Mouse (Mus musculus) cerebellum, adult (tissue): ENCODE measurements around the gene Plvap.
"Not testable (repeated sequence)": the region's sequence is repeated elsewhere in the genome, so short reads cannot be mapped to it uniquely, and the experiment has no call there.

ENCODE experiments used
- ATAC-seq: cut with Nextera tagmentation; 2 replicates; pipeline ENCODE4 v1.9.2; 2017; ENCODE audit warnings: mild to moderate bottlenecking, moderate library complexity, mixed read lengths; ENCODE audit not compliant: insufficient number of reproducible peaks, low FRiP score, low TSS enrichment

The Plvap gene

DNA sequence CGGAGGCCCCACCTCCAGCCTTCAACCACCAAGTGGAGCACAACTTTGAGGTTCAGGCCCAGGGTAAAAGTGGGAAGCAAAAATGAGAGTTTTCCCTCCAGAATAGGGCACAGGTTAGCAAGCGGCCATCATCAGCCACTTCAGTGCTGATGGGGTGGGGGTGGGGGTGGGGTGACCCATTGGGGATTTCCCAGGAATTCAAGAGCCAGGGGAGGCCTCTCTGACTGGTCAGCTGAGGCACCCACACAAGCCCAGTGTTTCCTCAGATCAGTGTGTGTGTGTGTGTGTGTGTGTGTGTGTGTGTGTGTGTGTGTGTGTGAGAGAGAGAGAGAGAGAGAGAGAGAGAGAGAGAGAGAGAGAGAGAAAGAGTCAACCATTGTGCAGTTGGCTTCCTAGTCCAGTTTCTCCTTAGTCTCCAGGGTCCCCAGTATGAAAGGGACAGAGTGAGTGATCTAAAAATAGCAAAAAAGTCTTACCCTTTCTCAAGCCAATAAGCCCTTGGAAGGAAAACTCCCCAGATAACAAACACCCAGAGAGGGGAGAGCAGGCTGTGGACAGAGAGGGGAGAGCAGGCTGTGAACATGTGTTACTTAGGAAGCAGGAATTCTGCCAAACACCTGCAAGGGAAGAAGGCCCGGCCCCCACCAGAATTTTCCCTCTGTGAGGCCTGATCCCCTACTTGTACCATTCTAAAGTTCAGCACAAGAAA lies 15.8 kb upstream of the Plvap start:
- ATAC-seq: no peak

DNA sequence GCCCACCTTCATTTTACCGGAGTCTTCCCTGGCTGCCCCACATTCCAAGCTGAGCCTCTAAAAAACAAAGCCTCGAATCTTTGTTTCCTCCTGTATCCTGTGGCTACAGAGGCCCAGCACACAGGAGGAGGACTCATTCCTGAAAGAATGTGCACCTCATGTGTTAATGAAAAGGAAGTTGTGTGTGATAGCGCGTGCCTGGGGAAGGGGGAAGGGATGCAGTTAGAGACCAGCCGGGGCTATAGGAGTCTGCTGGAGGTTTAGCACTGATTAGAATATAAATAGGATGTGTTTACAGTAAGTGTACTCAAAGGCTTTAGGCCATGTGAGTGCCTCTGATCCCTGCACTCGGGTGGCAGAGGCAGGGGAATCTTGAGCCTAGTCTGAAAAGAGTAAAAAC lies 14.7 kb upstream of the Plvap start:
- no peak for ATAC-seq

DNA sequence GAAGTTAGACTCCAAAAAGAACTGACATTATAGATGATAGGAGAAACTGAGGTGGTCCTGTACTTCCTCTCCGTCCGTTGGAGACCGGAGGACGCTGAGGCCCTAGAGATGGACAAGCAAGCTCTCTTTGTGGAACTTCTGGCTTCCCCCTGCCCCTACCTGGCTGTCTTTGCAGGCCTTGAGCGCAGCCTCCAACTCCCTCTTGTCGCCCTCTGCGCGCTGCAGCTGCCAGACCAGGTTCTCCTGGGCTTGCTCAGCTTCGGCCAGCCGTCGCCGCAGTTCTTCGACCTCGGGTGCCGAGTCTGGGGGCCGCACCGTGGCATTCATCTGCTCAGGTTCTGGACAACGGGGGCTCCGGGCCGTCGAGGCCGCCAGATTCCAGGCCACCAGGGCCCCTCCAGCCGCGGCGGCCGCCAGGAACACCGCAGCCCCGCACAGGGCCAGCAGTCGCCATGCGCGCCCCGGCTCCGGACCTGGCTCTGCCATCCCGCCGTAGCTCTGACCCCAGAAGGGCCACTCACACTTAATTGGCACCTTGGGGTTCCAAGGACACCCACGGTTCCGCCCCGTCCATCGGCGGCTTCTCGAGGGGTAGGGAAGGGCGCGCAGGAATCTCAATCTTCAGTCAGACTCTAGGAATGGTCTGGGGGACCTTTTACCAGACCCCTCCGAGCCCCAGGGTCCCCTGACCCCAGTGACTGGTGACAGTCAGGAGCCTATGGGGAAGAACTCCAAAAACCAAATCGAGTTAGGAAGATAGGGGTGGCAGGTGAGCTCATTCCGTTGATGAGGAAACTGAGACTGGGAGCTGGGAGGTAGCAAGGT lies 13.9 kb upstream of the Plvap start, which contains the start of gene Ccdc194:
Gene Ccdc194, minus strand, starts transcription at position 486 of the 825 bp plus-strand sequence.
- ATAC-seq: no peak

DNA sequence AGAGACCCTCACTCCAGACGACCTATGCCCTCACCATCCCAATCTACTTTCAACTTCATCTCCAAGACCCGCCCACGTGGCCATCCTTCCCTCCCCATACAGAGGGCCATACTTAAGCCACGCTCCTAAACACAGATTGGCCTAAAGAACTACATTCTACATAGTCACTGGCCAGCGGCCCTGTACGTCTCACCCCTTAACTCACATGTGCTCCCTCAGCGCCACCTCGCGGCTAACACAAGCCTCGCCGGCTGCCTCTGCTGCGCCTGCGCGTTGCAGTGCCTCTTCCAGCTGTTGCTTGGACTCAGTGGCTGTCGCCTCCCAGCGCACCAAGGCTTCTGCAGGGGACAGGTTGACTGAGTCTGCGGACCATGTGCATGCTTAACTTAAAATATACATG lies 10.1 kb upstream of the Plvap start:
- ATAC-seq: peak; percentile 85

DNA sequence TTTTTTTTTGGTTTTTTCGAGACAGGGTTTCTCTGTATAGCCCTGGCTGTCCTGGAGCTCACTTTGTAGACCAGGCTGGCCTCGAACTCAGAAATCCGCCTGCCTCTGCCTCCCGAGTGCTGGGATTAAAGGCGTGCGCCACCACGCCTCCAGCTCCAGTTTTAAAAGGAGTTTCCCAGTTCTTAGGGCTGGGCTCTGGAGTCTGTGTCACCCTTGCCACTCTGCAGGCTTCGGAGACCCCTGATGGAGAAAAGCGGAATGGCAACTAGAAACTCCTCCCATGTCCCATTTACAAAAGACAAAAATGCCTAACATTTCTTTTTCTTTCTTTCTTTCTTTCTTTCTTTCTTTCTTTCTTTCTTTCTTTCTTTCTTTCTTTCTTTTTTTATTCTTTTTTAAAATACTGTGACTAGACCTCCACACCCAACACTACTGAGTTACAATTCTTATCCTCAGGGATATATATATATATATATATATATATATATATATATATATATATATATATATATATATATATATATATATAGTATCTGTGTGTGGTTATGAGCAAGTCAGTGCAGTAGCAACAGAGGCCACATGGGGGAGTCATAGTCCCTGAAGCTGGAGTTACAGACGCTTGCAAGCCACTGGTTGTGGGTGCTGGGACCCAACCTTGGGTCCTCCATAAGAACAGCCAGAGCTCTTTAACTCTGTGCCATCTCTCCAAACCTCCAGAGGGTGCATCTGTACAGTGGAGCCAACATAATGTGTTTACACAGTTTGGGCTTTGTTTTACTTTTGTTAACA lies 7.7 kb upstream of the Plvap start:
- ATAC-seq: not testable (repeated sequence)

DNA sequence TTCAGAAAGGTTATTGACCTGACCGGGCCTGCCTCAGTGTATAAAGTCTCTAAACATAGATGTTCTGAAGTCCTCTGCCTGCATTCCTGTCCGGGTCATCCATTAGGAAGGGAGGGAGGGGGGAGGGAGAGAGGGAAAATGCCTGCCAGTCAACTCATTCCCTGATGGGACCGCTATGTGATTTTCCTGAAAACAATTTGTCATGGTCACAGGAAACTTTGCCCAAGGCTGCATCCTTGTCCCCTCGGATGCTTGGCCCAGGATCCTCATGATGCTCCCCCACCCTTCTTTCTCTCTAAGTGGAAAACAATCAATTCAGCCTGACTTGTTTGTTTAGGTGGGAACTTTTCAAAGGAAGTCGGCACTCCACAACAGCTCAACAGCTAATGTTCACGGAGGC lies 5.2 kb upstream of the Plvap start:
- ATAC-seq: no peak

- no peak for ATAC-seq
Observed at GRCm38 (mm10) chr8:71515043-71515442, 3.5 kb upstream of the Plvap start.

GRCm38 (mm10) chr8:71513018-71513754 lies 1.6 kb upstream of the Plvap start:
- no peak for ATAC-seq

DNA sequence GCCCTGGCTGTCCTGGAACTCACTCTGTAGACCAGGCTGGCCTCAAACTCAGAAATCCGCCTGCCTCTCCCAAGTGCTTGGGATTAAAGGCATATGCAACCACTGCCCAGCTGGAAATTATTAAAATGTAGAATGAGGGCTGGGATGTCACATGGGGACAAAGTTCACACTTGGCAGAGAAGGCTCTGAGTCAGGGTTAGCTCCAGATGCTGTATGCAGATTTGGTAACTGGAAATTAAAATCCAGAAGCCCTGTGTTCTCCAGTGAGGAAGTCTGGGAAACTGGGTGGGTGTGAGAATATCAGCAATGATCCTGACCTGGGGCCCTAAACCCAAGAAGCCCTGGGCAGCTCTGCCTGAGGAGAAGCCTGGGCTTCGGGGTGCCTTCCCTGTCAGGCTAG lies 2.2 kb downstream of the Plvap start:
- no peak for ATAC-seq

GRCm38 (mm10) chr8:71507589-71508104 lies 3.9 kb downstream of the Plvap start:
- ATAC-seq: peak; percentile 73

- no peak for ATAC-seq
Observed at GRCm38 (mm10) chr8:71505979-71506378, 5.6 kb downstream of the Plvap start.

- ATAC-seq: no peak
Observed at GRCm38 (mm10) chr8:71505326-71505725, 6.2 kb downstream of the Plvap start.

GRCm38 (mm10) chr8:71504349-71504748 lies 7.2 kb downstream of the Plvap start:
- ATAC-seq: no peak

DNA sequence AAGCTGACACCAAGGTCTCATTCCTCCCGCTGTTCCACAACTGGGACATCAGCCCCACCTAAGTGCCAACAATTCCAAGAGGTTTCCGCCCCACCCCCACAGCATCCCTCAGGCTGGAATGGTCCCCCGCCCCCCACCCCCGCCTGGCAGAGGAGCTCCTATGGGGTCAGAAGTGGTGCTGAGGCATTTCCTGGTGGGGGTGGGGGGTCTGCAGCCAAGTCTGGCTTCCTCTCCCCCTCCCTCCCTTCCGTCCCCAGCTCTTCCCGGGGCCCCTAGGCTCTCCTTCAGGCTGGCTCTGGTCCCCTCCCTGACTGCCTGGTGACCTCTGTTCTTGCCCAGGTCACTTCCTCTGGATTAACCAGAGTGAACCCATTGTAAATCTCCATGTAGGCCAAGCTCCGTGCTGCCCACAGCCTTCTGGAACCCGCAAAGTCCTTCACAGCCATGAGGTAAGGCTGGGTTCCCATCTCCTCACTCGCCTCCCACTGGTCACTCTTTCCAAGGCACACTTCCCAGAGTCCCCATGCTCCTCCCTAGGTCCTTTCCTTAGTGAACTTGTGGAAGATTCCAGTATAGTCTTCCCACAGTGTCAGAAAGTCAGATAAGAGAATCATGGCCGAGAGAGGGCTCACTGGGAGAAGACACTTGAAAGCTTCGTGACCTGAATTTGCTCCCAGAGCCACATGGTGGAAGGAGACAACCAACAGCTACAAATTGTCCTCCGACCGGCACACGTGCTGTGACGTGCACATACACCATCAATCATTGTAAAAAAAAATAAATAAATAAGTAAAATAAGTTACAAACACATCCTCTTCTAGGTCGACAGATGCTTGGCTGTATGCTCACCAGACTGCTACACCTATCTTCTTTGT lies 12.5 kb downstream of the Plvap start:
- ATAC-seq: no peak

DNA sequence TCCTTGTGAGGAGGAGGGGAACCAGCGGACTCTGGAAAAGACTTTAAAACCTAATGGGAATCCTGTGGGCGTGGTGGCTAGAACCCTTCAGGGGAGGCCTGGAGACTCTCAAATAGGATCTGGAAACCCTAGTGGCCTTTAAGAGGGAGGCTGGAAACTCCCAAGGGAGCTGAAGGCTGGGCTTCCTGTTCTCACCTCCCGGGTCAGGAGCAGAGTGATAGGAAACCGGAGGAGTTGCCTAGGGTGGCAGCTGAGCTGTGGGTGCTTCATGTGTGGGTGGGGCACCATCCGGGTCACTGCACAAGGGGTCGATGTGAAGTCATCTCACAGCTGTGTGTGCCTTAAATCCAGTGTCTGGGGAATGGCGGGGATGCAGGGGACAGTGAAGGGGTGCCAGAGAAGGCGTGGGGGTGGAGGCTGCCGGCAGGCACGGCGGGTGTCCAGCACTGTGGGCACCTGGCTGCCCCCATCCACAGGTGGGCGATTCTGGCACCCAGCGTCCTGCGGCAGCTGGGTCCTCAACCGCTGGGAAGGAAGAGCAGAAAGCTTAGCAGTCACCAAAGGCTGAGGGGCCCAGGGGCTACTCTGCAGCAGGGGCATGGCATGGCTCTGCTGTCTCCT lies 13.6 kb downstream of the Plvap start:
- ATAC-seq: no peak

GRCm38 (mm10) chr8:71497077-71497645 lies 14.4 kb downstream of the Plvap start:
- no peak for ATAC-seq

- ATAC-seq: peak; percentile 29; the same call in 1 of the 2 replicates
Observed at GRCm38 (mm10) chr8:71496481-71496880, 15.1 kb downstream of the Plvap start.

DNA sequence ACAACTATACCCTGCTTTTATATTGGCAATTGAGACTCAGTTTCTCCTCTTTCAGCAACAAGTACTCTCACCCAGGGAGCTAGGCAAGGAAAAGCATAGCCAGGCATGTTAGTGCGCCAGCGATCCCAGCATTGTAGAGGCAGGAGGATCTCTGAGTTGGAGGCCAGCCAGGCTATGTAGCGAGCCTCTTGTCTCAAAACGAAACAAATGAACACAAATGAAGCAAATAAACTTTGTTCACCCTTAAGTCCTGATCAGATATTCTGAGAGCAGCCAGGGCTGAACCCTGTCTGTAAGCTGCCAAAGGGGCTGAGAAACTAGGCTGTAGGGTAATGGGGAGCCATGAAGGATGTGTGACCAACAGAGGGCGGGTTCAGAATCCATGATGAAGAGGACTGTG lies 15.7 kb downstream of the Plvap start:
- ATAC-seq: no peak
